Mouse (Mus musculus): Measurements from ENCODE around the gene Arl15.

GRCm38 (mm10) chr13:113972401-113972800, 178.1 kb downstream of the Arl15 start:
- TF ChIP-seq CTCF (IDR thresholded peaks at IDR 0.05; ENCODE audit: low read depth, low read length) (no peak), POLR2A (IDR thresholded peaks at IDR 0.05; ENCODE audit: borderline replicate concordance, low read depth, low read length) (no peak)
